Mouse (Mus musculus): Measurements from ENCODE around the gene Cnot9. TPM values are rescaled to one million over a fixed set of nuclear protein-coding genes. Genes with fewer than 3 reads are reported as not detected.

Cnot9 gene
- 6.1 and 9.1 TPM in 2 replicates for polyA plus RNA-seq (2012; ENCODE audit: low replicate concordance)

DNA sequence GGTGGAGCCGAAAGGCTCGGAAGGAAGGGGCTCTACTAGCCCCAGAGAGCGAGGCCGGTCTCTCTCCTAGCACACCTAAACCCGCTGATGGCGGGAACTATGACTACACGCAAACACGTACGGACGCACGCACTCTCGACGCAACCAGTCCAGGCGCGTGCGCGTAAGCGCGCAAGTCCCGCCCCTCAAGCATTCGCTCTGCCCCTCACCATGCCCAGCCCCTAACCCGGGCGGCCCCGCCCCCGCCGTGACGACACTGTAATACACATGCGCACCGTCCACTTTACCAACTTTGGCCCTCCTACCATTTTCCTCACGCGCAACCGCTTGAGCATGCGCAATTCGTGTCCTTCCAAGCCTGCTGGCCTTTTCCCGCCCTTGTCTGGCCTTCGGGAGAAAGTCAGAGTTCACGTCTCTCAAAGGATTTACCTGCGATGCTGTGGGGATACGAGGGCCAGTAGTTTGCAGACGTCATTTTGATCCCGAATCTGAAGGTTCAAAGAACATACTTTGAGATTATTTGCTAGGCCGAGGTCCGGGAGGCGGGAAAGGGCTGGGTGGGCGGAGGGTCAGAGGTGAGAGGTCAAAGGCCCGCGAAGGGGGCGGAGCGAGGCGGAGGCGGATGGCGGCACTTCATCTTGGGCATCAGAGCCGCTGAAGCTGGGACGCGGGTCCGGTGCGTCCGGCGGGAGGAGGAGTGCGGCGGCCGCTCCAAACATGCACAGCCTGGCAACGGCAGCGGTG is at the start of gene Cnot9:
Gene Cnot9, plus strand, starts transcription at position 338 of the 744 bp plus-strand sequence.

DNA sequence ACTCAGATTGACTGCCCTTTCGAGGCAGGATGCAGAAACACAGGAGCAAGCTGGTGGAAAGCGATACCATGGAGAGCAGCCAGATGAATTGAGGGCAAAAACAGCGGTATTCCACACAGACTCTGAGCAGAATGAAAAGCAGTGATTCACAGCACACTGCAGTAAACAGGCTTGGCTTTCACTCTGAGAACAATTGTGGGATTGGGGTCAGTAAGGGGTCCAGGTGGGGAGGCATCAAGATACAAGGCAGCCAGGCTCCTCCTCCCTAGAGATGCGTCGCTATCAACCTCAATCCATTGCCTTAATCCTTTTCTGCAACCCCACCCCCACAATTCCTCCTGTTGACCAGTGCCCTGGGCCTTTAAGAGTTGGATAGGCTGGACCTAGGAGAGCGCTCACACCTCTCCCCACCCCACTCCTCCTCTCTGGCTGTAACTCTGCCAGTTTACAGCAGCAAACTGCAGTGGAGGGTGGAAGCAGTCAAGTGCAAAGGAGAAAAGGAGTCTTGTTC is 36.6 kb downstream of the Cnot9 start, which contains the start of gene Plcd4:
Gene Plcd4, plus strand, starts transcription at position 438 of the 511 bp plus-strand sequence.

DNA sequence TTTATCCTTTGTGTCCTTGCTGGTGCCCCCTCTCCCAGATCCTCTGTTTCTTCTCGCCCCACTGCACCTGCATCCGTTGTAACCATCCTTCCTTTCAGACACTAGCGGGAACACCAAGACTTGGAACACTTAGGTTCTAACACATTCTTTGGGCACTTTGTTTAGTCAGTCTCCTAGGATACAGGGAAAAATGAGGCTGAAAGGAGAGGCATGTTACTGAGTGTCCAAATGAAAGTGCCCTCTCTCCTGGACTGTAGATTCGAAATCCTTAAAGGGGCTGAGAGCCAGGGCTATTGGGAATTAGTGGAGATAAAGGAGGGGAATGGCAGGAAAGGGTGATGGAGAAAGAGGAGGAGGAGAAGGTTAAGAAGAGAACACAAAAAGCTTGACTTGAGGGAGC is 38.3 kb downstream of the Cnot9 start, which contains the start of gene Usp37:
Gene Usp37, minus strand, starts transcription at position 101 of the 400 bp plus-strand sequence.

Other genes with a start within 250 kb of the Cnot9 start
- gene Gpbar1, start 227.5 kb upstream of the Cnot9 start, polyA plus RNA-seq (2012; ENCODE audit: low replicate concordance), result 0.26 TPM in 1 of 2 replicates, not detected in the other
- gene Aamp, start 221.3 kb upstream of the Cnot9 start, polyA plus RNA-seq (2012; ENCODE audit: low replicate concordance), result 193 and 275 TPM in 2 replicates
- 82.5 and 148 TPM in 2 replicates for gene Pnkd, start 221.1 kb upstream of the Cnot9 start, polyA plus RNA-seq (2012; ENCODE audit: low replicate concordance)
- gene Tmbim1, start 200.4 kb upstream of the Cnot9 start, polyA plus RNA-seq (2012; ENCODE audit: low replicate concordance), result 74.4 and 110 TPM in 2 replicates
- 0.21 TPM in 1 of 2 replicates, not detected in the other for gene Catip, start 143.9 kb upstream of the Cnot9 start, polyA plus RNA-seq (2012; ENCODE audit: low replicate concordance)
- 164 and 251 TPM in 2 replicates for gene Slc11a1, start 130.9 kb upstream of the Cnot9 start, polyA plus RNA-seq (2012; ENCODE audit: low replicate concordance)
- gene Ctdsp1, start 114.5 kb upstream of the Cnot9 start, polyA plus RNA-seq (2012; ENCODE audit: low replicate concordance), result 329 and 559 TPM in 2 replicates
- gene Vil1, start 96.7 kb upstream of the Cnot9 start, polyA plus RNA-seq (2012; ENCODE audit: low replicate concordance), result not detected in 2 replicates
- 0.06 TPM in 1 of 2 replicates, not detected in the other for gene Plcd4, start 36.8 kb downstream of the Cnot9 start, polyA plus RNA-seq (2012; ENCODE audit: low replicate concordance)
- gene Usp37, start 38.2 kb downstream of the Cnot9 start, polyA plus RNA-seq (2012; ENCODE audit: low replicate concordance), result 0.54 and 6.1 TPM in 2 replicates
- 9.9 and 11.1 TPM in 2 replicates for gene Zfp142, start 82.2 kb downstream of the Cnot9 start, polyA plus RNA-seq (2012; ENCODE audit: low replicate concordance)
- 1.5 and 2.2 TPM in 2 replicates for gene Bcs1l, start 82.2 kb downstream of the Cnot9 start, polyA plus RNA-seq (2012; ENCODE audit: low replicate concordance)
- gene Rnf25, start 95.3 kb downstream of the Cnot9 start, polyA plus RNA-seq (2012; ENCODE audit: low replicate concordance), result 13.7 and 14.3 TPM in 2 replicates
- gene Stk36, start 95.4 kb downstream of the Cnot9 start, polyA plus RNA-seq (2012; ENCODE audit: low replicate concordance), result 0.08 and 0.25 TPM in 2 replicates
- 7.5 and 16.3 TPM in 2 replicates for gene Ttll4, start 155.7 kb downstream of the Cnot9 start, polyA plus RNA-seq (2012; ENCODE audit: low replicate concordance)
- 13.6 and 32.4 TPM in 2 replicates for gene Cyp27a1, start 207.5 kb downstream of the Cnot9 start, polyA plus RNA-seq (2012; ENCODE audit: low replicate concordance)
- gene Prkag3, start 243.2 kb downstream of the Cnot9 start, polyA plus RNA-seq (2012; ENCODE audit: low replicate concordance), result not detected in 2 replicates